Mouse (Mus musculus): ENCODE results near the gene Pcyt2. TPM values are rescaled to one million over a fixed set of nuclear protein-coding genes. Genes with fewer than 3 reads are reported as not detected.
"Not testable (repeated sequence)": the region's sequence is repeated elsewhere in the genome, so short reads cannot be mapped to it uniquely, and the experiment has no call there.

The Pcyt2 gene
- polyA plus RNA-seq, 1 experiment from 2014 or later = 173 TPM

- peak overlapping the region; percentile 96 for H3K4me3 ChIP-seq (replicated peaks; ENCODE audit: low read length)
- DNase-seq (ENCODE audit: low spot score) (no peak), ATAC-seq (ENCODE audit: low FRiP score) (peak; percentile 57; the same call in 1 of the 2 replicates)
- peak overlapping the region; percentile 88 for H3K4me2 ChIP-seq (replicated peaks)
- peaks cover 68% of the 10 kb centered on the region for H3K36me3 ChIP-seq (replicated peaks; ENCODE audit: control insufficient read depth, insufficient read depth)
- H3K9ac ChIP-seq = peak overlapping the region; percentile 98
- no peaks in the 10 kb centered on the region for H3K9me3 ChIP-seq (ENCODE audit: control insufficient read depth, low read length)
- H3K4me1 ChIP-seq (replicated peaks; ENCODE audit: control insufficient read depth, insufficient read depth, low read length) = peaks cover 21% of the 10 kb centered on the region
- no peaks in the 10 kb centered on the region for H3K27me3 ChIP-seq (ENCODE audit: control insufficient read depth, insufficient read depth, low read length)
- WGBS = 5% methylated on average over 95 of the region's 99 CpGs
- peak overlapping the region; percentile 91 for H3K27ac ChIP-seq
Observed at GRCm38 (mm10) chr11:120597240-120598235, 20.2 kb downstream of the Pcyt2 start.

- no peak overlapping the region for H3K27ac ChIP-seq
- H3K9ac ChIP-seq = no peak overlapping the region
- DNase-seq (ENCODE audit: low spot score) (no peak), ATAC-seq (ENCODE audit: low FRiP score) (no peak)
- H3K9me3 ChIP-seq (ENCODE audit: control insufficient read depth, low read length) = no peaks in the 10 kb centered on the region
- 94% methylated on average over 6 of the region's 6 CpGs for WGBS
- H3K4me3 ChIP-seq (replicated peaks; ENCODE audit: low read length) = no peak overlapping the region
- H3K4me1 ChIP-seq (replicated peaks; ENCODE audit: control insufficient read depth, insufficient read depth, low read length) = no peaks in the 10 kb centered on the region
- H3K36me3 ChIP-seq (replicated peaks; ENCODE audit: control insufficient read depth, insufficient read depth) = peaks cover 92% of the 10 kb centered on the region
- H3K4me2 ChIP-seq (replicated peaks) = no peak overlapping the region
- H3K27me3 ChIP-seq (ENCODE audit: control insufficient read depth, insufficient read depth, low read length) = no peaks in the 10 kb centered on the region
Observed at GRCm38 (mm10) chr11:120588531-120588930, 29.2 kb downstream of the Pcyt2 start.

GRCm38 (mm10) chr11:120583937-120584336 is 33.8 kb downstream of the Pcyt2 start:
- Histone ChIP-seq H3K4me2 (replicated peaks) (no peak overlapping the region), H3K9ac (no peak overlapping the region), H3K4me1 (replicated peaks; ENCODE audit: control insufficient read depth, insufficient read depth, low read length) (peaks cover 18% of the 10 kb centered on the region), H3K9me3 (ENCODE audit: control insufficient read depth, low read length) (no peaks in the 10 kb centered on the region), H3K36me3 (replicated peaks; ENCODE audit: control insufficient read depth, insufficient read depth) (peaks cover 56% of the 10 kb centered on the region), H3K27me3 (ENCODE audit: control insufficient read depth, insufficient read depth, low read length) (no peaks in the 10 kb centered on the region), H3K27ac (no peak overlapping the region), H3K4me3 (replicated peaks; ENCODE audit: low read length) (no peak overlapping the region)
- ATAC-seq (ENCODE audit: low FRiP score) (no peak), DNase-seq (ENCODE audit: low spot score) (no peak)
- 97% methylated on average over 1 of the region's 1 CpGs for WGBS

GRCm38 (mm10) chr11:120582982-120583293 is 34.8 kb downstream of the Pcyt2 start:
- not testable (repeated sequence) for H3K9me3 ChIP-seq (ENCODE audit: control insufficient read depth, low read length); H3K4me3 ChIP-seq (replicated peaks; ENCODE audit: low read length); H3K9ac ChIP-seq; H3K4me2 ChIP-seq (replicated peaks); H3K27me3 ChIP-seq (ENCODE audit: control insufficient read depth, insufficient read depth, low read length); ATAC-seq (ENCODE audit: low FRiP score); DNase-seq (ENCODE audit: low spot score)
- Histone ChIP-seq H3K36me3 (replicated peaks; ENCODE audit: control insufficient read depth, insufficient read depth) (peaks cover 56% of the 10 kb centered on the region), H3K4me1 (replicated peaks; ENCODE audit: control insufficient read depth, insufficient read depth, low read length) (peaks cover 18% of the 10 kb centered on the region), H3K27ac (peak overlapping the region; percentile 94)
- WGBS = 95% methylated on average over 2 of the region's 2 CpGs

GRCm38 (mm10) chr11:120582268-120582981 is 35.3 kb downstream of the Pcyt2 start:
- Histone ChIP-seq H3K36me3 (replicated peaks; ENCODE audit: control insufficient read depth, insufficient read depth) (peaks cover 56% of the 10 kb centered on the region), H3K4me3 (replicated peaks; ENCODE audit: low read length) (peak overlapping the region; percentile 87), H3K9me3 (ENCODE audit: control insufficient read depth, low read length) (no peaks in the 10 kb centered on the region), H3K27ac (peak overlapping the region; percentile 94), H3K4me1 (replicated peaks; ENCODE audit: control insufficient read depth, insufficient read depth, low read length) (peaks cover 18% of the 10 kb centered on the region), H3K4me2 (replicated peaks) (peak overlapping the region; percentile 91), H3K9ac (peak overlapping the region; percentile 80), H3K27me3 (ENCODE audit: control insufficient read depth, insufficient read depth, low read length) (no peaks in the 10 kb centered on the region)
- peak; percentile 27 for DNase-seq (ENCODE audit: low spot score)
- no peak for ATAC-seq (ENCODE audit: low FRiP score)
- WGBS = 69% methylated on average over 8 of the region's 8 CpGs

GRCm38 (mm10) chr11:120581490-120582267 is 36.1 kb downstream of the Pcyt2 start, which contains the start of gene Arhgdia:
Gene Arhgdia (minus strand): TSS chr11:120581624.
- peaks cover 18% of the 10 kb centered on the region for H3K4me1 ChIP-seq (replicated peaks; ENCODE audit: control insufficient read depth, insufficient read depth, low read length)
- peak within 1 kb of the TSS; percentile 80 for H3K9ac ChIP-seq
- peak within 1 kb of the TSS; percentile 94 for H3K27ac ChIP-seq
- ATAC-seq (ENCODE audit: low FRiP score) = peak; percentile 65
- H3K36me3 ChIP-seq (replicated peaks; ENCODE audit: control insufficient read depth, insufficient read depth) = peaks cover 56% of the 10 kb centered on the region
- peak within 1 kb of the TSS; percentile 87 for H3K4me3 ChIP-seq (replicated peaks; ENCODE audit: low read length)
- peak within 1 kb of the TSS; percentile 91 for H3K4me2 ChIP-seq (replicated peaks)
- H3K27me3 ChIP-seq (ENCODE audit: control insufficient read depth, insufficient read depth, low read length) = no peaks in the 10 kb centered on the region
- DNase-seq (ENCODE audit: low spot score) = peak; percentile 89
- 4% methylated on average over 67 of the region's 75 CpGs for WGBS
- H3K9me3 ChIP-seq (ENCODE audit: control insufficient read depth, low read length) = no peaks in the 10 kb centered on the region

- DNase-seq (ENCODE audit: low spot score) (peak; percentile 49), ATAC-seq (ENCODE audit: low FRiP score) (peak; percentile 13; the same call in 1 of the 2 replicates)
- Histone ChIP-seq H3K4me3 (replicated peaks; ENCODE audit: low read length) (peak overlapping the region; percentile 87), H3K9ac (peak overlapping the region; percentile 80), H3K4me2 (replicated peaks) (peak overlapping the region; percentile 91), H3K27ac (peak overlapping the region; percentile 94), H3K36me3 (replicated peaks; ENCODE audit: control insufficient read depth, insufficient read depth) (peaks cover 48% of the 10 kb centered on the region), H3K4me1 (replicated peaks; ENCODE audit: control insufficient read depth, insufficient read depth, low read length) (peaks cover 18% of the 10 kb centered on the region), H3K27me3 (ENCODE audit: control insufficient read depth, insufficient read depth, low read length) (no peaks in the 10 kb centered on the region), H3K9me3 (ENCODE audit: control insufficient read depth, low read length) (no peaks in the 10 kb centered on the region)
- under 1% methylated on average over 32 of the region's 44 CpGs for WGBS
Observed at GRCm38 (mm10) chr11:120580871-120581331, 36.8 kb downstream of the Pcyt2 start.

GRCm38 (mm10) chr11:120580190-120580589 is 37.5 kb downstream of the Pcyt2 start:
- no peak for ATAC-seq (ENCODE audit: low FRiP score)
- 67% methylated on average over 7 of the region's 7 CpGs for WGBS
- no peaks in the 10 kb centered on the region for H3K9me3 ChIP-seq (ENCODE audit: control insufficient read depth, low read length)

More at GRCm38 (mm10) chr11:120580190-120580589, 37.5 kb downstream of the Pcyt2 start:
- Histone ChIP-seq H3K36me3 (replicated peaks; ENCODE audit: control insufficient read depth, insufficient read depth) (peaks cover 41% of the 10 kb centered on the region), H3K9ac (peak overlapping the region; percentile 80), H3K27me3 (ENCODE audit: control insufficient read depth, insufficient read depth, low read length) (no peaks in the 10 kb centered on the region), H3K4me3 (replicated peaks; ENCODE audit: low read length) (peak overlapping the region; percentile 87), H3K27ac (peak overlapping the region; percentile 94), H3K4me2 (replicated peaks) (peak overlapping the region; percentile 91), H3K4me1 (replicated peaks; ENCODE audit: control insufficient read depth, insufficient read depth, low read length) (peaks cover 18% of the 10 kb centered on the region)
- DNase-seq (ENCODE audit: low spot score) = no peak

Data from hindbrain, embryonic 14.5 days (tissue).